Mouse (Mus musculus): ENCODE data around the gene Psmg1.

GRCm38 (mm10) chr16:95967455-95967854 lies 23.3 kb downstream of the Psmg1 start:
- TF ChIP-seq CTCF (IDR thresholded peaks at IDR 0.05; ENCODE audit: control insufficient read depth, insufficient read depth, insufficient read length) = no peak
- TF ChIP-seq USF1 (IDR thresholded peaks at IDR 0.05; ENCODE audit: low read depth) = no peak
- TF ChIP-seq MAX (IDR thresholded peaks at IDR 0.05) = no peak
- TF ChIP-seq CEBPB (IDR thresholded peaks at IDR 0.05; ENCODE audit: low read depth) = no peak
- no peak for TF ChIP-seq MYOD1 (IDR thresholded peaks at IDR 0.05; ENCODE audit: control insufficient read depth, insufficient read length, low read depth)
- no peak for TF ChIP-seq MYOG (IDR thresholded peaks at IDR 0.05; ENCODE audit: control insufficient read depth, extremely low read depth, insufficient read length)

Measured in C2C12 (cell line).